Mouse (Mus musculus): Measurements from ENCODE around the gene Klhl15.

The Klhl15 gene

GRCm38 (mm10) chrX:94234532-94235189 lies at the start of gene Klhl15:
Gene Klhl15 (plus strand): TSS chrX:94234599.
- DNase-seq: peak; percentile 87

GRCm38 (mm10) chrX:94185156-94185555 lies 49.2 kb upstream of the Klhl15 start:
- peak in 1 of 2 experiments; percentile 5 for DNase-seq

- DNase-seq: peak; percentile 29 to 37
Measured at GRCm38 (mm10) chrX:94193901-94194300, 40.5 kb upstream of the Klhl15 start.

- DNase-seq: peak; percentile 4 to 67
Measured at GRCm38 (mm10) chrX:94197789-94198188, 36.6 kb upstream of the Klhl15 start.

- DNase-seq: no peak
Measured at GRCm38 (mm10) chrX:94212264-94212596, 22.2 kb upstream of the Klhl15 start.

GRCm38 (mm10) chrX:94212597-94213321 lies 21.6 kb upstream of the Klhl15 start, which contains the start of gene Eif2s3x:
Gene Eif2s3x (minus strand): TSS chrX:94212862.
- DNase-seq: peak; percentile 92 to 97

- DNase-seq: no peak
Measured at GRCm38 (mm10) chrX:94213384-94213783, 21.0 kb upstream of the Klhl15 start.

GRCm38 (mm10) chrX:94233432-94233831 lies 967 bp upstream of the Klhl15 start:
- peak; percentile 7 to 18 for DNase-seq

- DNase-seq: no peak
Measured at GRCm38 (mm10) chrX:94233936-94234531, 365 bp upstream of the Klhl15 start.

GRCm38 (mm10) chrX:94235190-94235555 lies 774 bp downstream of the Klhl15 start:
- peak; percentile 66 to 69 for DNase-seq

GRCm38 (mm10) chrX:94235601-94236000 lies 1.2 kb downstream of the Klhl15 start:
- DNase-seq: peak in 1 of 2 experiments; percentile 2

GRCm38 (mm10) chrX:94288923-94289322 lies 54.5 kb downstream of the Klhl15 start:
- DNase-seq: peak; percentile 50 to 59

- no peak for DNase-seq
Measured at GRCm38 (mm10) chrX:94302928-94303327, 68.5 kb downstream of the Klhl15 start.

GRCm38 (mm10) chrX:94321036-94321902 lies 86.9 kb downstream of the Klhl15 start:
- DNase-seq: no peak

Measured in cerebellum, postnatal 10 days (tissue).